Mouse (Mus musculus) stomach, postnatal 0 days (tissue): Measurements from ENCODE around the gene Ngfr.

Experiments used
- CTCF ChIP-seq: IDR thresholded peaks from 2 replicates; pipeline ENCODE4 v1.5.1; 2016; ENCODE audit warnings: antibody characterized with exemption, low read depth, mild to moderate bottlenecking, moderate library complexity
- EP300 ChIP-seq: optimal IDR thresholded peaks from 2 replicates; pipeline ENCODE3; 2016; ENCODE audit warnings: antibody characterized with exemption

- TF ChIP-seq CTCF = no peak
- no peak for TF ChIP-seq EP300
Measured at GRCm38 (mm10) chr11:95575791-95576190, 11.7 kb downstream of the Ngfr start.
